Mouse (Mus musculus): ENCODE data around the gene Aptx.

DNA sequence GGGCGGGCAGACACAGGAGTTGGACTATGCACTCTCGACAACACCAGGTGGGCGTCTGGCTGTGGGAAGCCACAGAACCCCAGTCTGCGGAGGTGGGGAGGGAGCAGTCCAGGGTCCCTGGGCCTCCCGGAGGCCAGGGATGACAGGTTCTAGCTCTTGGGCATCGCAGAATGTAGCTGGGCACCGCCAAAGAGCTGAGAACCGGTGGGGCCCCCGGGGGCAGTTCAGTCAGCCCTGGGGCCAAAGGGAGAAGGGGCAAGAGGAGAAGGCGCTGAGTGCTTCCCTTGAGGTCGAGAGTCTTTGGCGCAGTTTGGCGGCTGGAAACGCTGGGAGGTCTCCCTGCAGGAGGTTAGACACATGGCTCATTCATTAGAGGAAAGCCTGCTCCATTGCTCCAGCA, 26.7 kb downstream of the Aptx start:
- TF ChIP-seq ZNF384 (IDR thresholded peaks at IDR 0.05; ENCODE audit: low read depth, low read length) (no peak), CHD2 (IDR thresholded peaks at IDR 0.05; ENCODE audit: low read depth, low read length) (no peak)
